Mouse (Mus musculus) hindbrain, embryonic 14.5 days (tissue): ENCODE data around the gene Shisa9. TPM values are rescaled to one million over a fixed set of nuclear protein-coding genes. Genes with fewer than 3 reads are reported as not detected.
A peak's percentile ranks its signal among the peaks of the same experiment; 100 is the strongest.

Experiments used
- ATAC-seq: fragments of 200-750 bp; cut with Nextera tagmentation; 2 replicates; pipeline ENCODE4 v1.8.0; 2017; ENCODE audit warnings: moderate number of reproducible peaks, mild to moderate bottlenecking, moderate TSS enrichment, moderate library complexity; ENCODE audit not compliant: low FRiP score
- DNase-seq: peaks from one replicate; pipeline ENCODE4 v3.0.0-alpha.2; 2015; ENCODE audit warnings: low spot score
- H3K27ac ChIP-seq: fragments of 300-500 bp; sonication (generic); 2 replicates; pipeline ENCODE4 v1.5.1; 2014; ENCODE audit warnings: mild to moderate bottlenecking, moderate library complexity
- H3K27me3 ChIP-seq: fragments of 300-500 bp; sonication (generic); 2 replicates; pipeline ENCODE4 v1.6.1; 2014; ENCODE audit warnings: mild to moderate bottlenecking, low read length, mixed read lengths; ENCODE audit not compliant: control insufficient read depth, insufficient read depth
- H3K36me3 ChIP-seq: fragments of 300-500 bp; sonication (generic); replicated peaks from 2 replicates; pipeline ENCODE4 v1.6.1; 2014; ENCODE audit not compliant: control insufficient read depth, insufficient read depth
- H3K4me1 ChIP-seq: fragments of 300-500 bp; sonication (generic); replicated peaks from 2 replicates; pipeline ENCODE4 v1.6.1; 2014; ENCODE audit warnings: antibody characterized with exemption, low read length, mixed read lengths; ENCODE audit not compliant: control insufficient read depth, insufficient read depth
- H3K4me2 ChIP-seq: fragments of 300-500 bp; sonication (generic); replicated peaks from 2 replicates; pipeline ENCODE4 v1.6.1; 2014; ENCODE audit warnings: mild to moderate bottlenecking, moderate library complexity
- H3K4me3 ChIP-seq: fragments of 300-500 bp; sonication (generic); replicated peaks from 2 replicates; pipeline ENCODE4 v1.5.1; 2014; ENCODE audit warnings: mild to moderate bottlenecking, low read length
- H3K9ac ChIP-seq: fragments of 300-500 bp; sonication (generic); 2 replicates; pipeline ENCODE4 v1.6.1; 2014
- H3K9me3 ChIP-seq: fragments of 300-500 bp; sonication (generic); 2 replicates; pipeline ENCODE4 v1.6.1; 2016; ENCODE audit warnings: low read length; ENCODE audit not compliant: control insufficient read depth
- whole genome bisulfite sequencing: fragments of 180-500 bp; shearing (Covaris S2); extraction: QIAGEN DNeasy Blood & Tissue Kit; methylation state at CpG from one replicate; pipeline ENCODE4 v1.1.7; 2014; 5-methylcytosine and 5-hydroxymethylcytosine counted together
- polyA plus RNA-seq: library from polyadenylated mRNA; unstranded; fragments of >200 nt; fragmentation: Nextera tagmentation; extraction: Ambion mirVana; gene quantifications from 2 replicates; pipeline ENCODE4 v1.2.1, GENCODE M21; 2014

The Shisa9 gene
- polyA plus RNA-seq, 1 experiment from 2014 or later = 15.7 TPM

GRCm38 (mm10) chr16:11983106-11983615 lies 752 bp upstream of the Shisa9 start:
- Histone ChIP-seq H3K27ac (no peak overlapping the region), H3K4me2 (peak overlapping the region; percentile 94), H3K4me1 (peaks cover 22% of the 10 kb centered on the region), H3K36me3 (no peaks in the 10 kb centered on the region), H3K27me3 (peaks cover 52% of the 10 kb centered on the region), H3K9ac (peak overlapping the region; percentile 69), H3K4me3 (peak overlapping the region; percentile 65), H3K9me3 (no peaks in the 10 kb centered on the region)
- DNase-seq (no peak), ATAC-seq (peak; percentile 38)
- under 1% methylated on average over 25 of the region's 25 CpGs for WGBS

GRCm38 (mm10) chr16:11984271-11984791 lies 418 bp downstream of the Shisa9 start:
- WGBS = under 1% methylated on average over 67 of the region's 76 CpGs

DNA sequence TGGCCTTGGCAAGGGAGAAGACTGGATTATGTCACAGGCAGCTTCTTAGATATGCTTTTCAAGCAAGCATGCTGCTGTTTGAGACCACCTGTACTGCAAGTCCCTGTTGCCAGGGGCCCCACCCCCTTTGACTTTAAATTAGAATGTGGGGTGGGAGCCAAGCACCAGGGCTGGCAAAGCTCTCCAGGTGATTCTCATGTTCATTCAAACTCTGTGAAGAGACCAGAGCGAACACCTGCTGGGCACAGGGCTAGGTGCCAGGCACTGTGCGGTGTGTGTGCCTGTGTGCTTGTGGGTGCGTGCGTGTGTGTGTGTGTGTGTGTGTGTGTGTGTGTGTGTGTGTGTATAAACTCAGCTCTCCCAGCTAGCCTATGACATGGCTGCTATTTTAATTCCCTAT lies 3.1 kb downstream of the Shisa9 start:
- H3K27ac ChIP-seq = no peak overlapping the region
- WGBS = 80% methylated on average over 4 of the region's 4 CpGs
- H3K9me3 ChIP-seq = no peaks in the 10 kb centered on the region
- peak overlapping the region; percentile 94 for H3K4me2 ChIP-seq
- H3K27me3 ChIP-seq = peaks cover 42% of the 10 kb centered on the region
- peak overlapping the region; percentile 65; the same call in 1 of the 2 replicates for H3K4me3 ChIP-seq
- no peaks in the 10 kb centered on the region for H3K36me3 ChIP-seq
- H3K4me1 ChIP-seq = peaks cover 27% of the 10 kb centered on the region
- H3K9ac ChIP-seq = no peak overlapping the region
- DNase-seq (no peak), ATAC-seq (no peak)

More at GRCm38 (mm10) chr16:11984271-11984791, 418 bp downstream of the Shisa9 start:
- ATAC-seq (peak; percentile 78), DNase-seq (peak; percentile 59)
- Histone ChIP-seq H3K27ac (peak overlapping the region; percentile 49), H3K9ac (peak overlapping the region; percentile 69), H3K4me1 (peaks cover 22% of the 10 kb centered on the region), H3K36me3 (no peaks in the 10 kb centered on the region), H3K9me3 (no peaks in the 10 kb centered on the region), H3K4me3 (peak overlapping the region; percentile 65), H3K4me2 (peak overlapping the region; percentile 94), H3K27me3 (peaks cover 52% of the 10 kb centered on the region)

DNA sequence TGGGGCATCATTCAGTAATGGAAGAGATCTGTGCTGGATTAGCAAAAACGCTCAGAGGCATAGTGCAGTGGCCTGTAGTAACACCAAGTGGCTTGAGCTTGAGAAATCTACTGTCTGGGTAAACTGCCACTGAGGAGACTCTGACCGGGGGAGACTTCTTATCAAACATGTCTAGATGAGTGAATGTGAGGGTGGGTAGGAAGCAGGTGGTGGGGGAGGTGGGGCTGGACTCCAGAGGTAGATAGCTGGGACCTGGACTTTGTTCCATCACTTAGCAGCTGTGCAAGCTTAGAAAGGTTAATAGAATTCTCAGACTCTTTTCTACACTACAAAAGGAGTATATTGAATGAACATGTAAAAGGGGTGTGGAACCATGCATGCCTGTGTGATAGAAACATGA lies 21.3 kb downstream of the Shisa9 start:
- ATAC-seq = no peak
- WGBS = 90% methylated on average over 2 of the region's 2 CpGs
- Histone ChIP-seq H3K9me3 (no peaks in the 10 kb centered on the region), H3K36me3 (no peaks in the 10 kb centered on the region), H3K9ac (no peak overlapping the region), H3K27me3 (no peaks in the 10 kb centered on the region), H3K4me1 (no peaks in the 10 kb centered on the region), H3K4me3 (no peak overlapping the region), H3K4me2 (no peak overlapping the region), H3K27ac (no peak overlapping the region)
- no peak for DNase-seq

DNA sequence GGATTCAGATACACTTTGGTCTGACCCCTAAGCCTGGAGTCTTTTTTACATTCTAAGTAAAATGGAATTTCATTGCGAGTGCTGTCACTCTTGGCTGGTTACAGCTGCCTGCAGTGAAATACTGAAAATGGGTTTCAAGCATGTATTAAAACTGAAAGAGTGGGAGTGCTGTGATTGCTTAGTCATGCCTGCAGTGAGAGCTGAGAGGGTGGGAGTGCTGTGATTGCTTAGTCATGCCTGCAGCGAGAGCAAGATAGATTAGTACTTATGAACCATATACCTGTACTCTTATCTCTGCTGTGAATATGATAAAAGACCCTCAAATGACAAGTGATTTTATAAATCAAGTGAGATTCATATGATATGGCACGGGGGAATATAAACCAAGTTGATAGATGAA lies 26.2 kb downstream of the Shisa9 start:
- ATAC-seq (no peak), DNase-seq (no peak)
- WGBS = 82% methylated on average over 3 of the region's 3 CpGs
- no peaks in the 10 kb centered on the region for H3K9me3 ChIP-seq
- H3K27me3 ChIP-seq = no peaks in the 10 kb centered on the region
- no peaks in the 10 kb centered on the region for H3K4me1 ChIP-seq
- H3K4me2 ChIP-seq = no peak overlapping the region
- no peak overlapping the region for H3K4me3 ChIP-seq
- no peaks in the 10 kb centered on the region for H3K36me3 ChIP-seq
- no peak overlapping the region for H3K9ac ChIP-seq
- H3K27ac ChIP-seq = no peak overlapping the region

- no peak for ATAC-seq
Measured at GRCm38 (mm10) chr16:12012747-12013146, 28.8 kb downstream of the Shisa9 start.

GRCm38 (mm10) chr16:12014523-12014922 lies 30.6 kb downstream of the Shisa9 start:
- no peak overlapping the region for H3K27ac ChIP-seq
- no peak overlapping the region for H3K9ac ChIP-seq
- no peak overlapping the region for H3K4me2 ChIP-seq
- H3K9me3 ChIP-seq = no peaks in the 10 kb centered on the region
- H3K27me3 ChIP-seq = no peaks in the 10 kb centered on the region
- DNase-seq (no peak), ATAC-seq (no peak)
- no peaks in the 10 kb centered on the region for H3K4me1 ChIP-seq
- no peaks in the 10 kb centered on the region for H3K36me3 ChIP-seq
- H3K4me3 ChIP-seq = no peak overlapping the region
- 65% methylated on average over 4 of the region's 4 CpGs for WGBS

More at GRCm38 (mm10) chr16:12012747-12013146, 28.8 kb downstream of the Shisa9 start:
- WGBS = 89% methylated on average over 2 of the region's 2 CpGs
- Histone ChIP-seq H3K4me2 (no peak overlapping the region), H3K27me3 (no peaks in the 10 kb centered on the region), H3K9me3 (no peaks in the 10 kb centered on the region), H3K4me3 (no peak overlapping the region), H3K36me3 (no peaks in the 10 kb centered on the region), H3K9ac (no peak overlapping the region), H3K27ac (no peak overlapping the region), H3K4me1 (no peaks in the 10 kb centered on the region)
- DNase-seq = no peak

DNA sequence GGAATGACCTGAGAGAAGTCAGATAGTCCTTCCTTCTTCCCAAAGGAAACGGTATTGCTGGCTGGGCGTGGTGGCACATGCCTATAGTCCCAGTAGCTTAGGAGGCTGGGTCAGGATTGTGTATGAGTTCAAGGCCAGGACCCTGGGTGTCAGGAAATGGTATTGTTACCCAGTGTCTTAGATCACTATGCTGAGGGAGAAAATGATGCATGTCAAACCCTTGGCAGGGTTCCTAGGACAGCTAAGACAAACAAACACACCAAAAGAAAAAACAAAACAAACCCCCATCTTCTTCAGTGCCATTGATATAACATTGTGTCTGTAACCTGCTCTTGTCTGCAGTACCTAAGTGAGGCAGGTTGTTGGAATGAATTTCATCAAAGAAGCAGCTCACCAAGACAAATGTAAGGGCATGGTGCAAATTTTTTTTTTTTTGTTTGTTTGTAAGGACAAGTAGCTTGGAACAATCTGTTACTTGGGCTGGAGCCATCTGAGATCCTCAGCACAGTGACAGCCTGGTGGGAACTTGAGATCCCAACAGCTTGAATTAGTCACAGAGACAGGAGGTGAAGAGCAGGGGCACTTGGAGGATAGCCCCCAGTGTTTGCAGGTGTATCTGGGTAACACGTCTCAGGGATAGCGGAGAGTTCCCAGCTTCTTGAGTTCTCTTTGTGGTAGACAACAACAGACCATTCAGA lies 34.2 kb downstream of the Shisa9 start:
- H3K27ac ChIP-seq = no peak overlapping the region
- ATAC-seq (no peak), DNase-seq (no peak)
- H3K4me1 ChIP-seq = no peaks in the 10 kb centered on the region
- H3K9ac ChIP-seq = no peak overlapping the region
- no peak overlapping the region for H3K4me2 ChIP-seq
- no peaks in the 10 kb centered on the region for H3K9me3 ChIP-seq
- H3K27me3 ChIP-seq = no peaks in the 10 kb centered on the region
- 86% methylated on average over 4 of the region's 4 CpGs for WGBS
- no peaks in the 10 kb centered on the region for H3K36me3 ChIP-seq
- no peak overlapping the region for H3K4me3 ChIP-seq

- DNase-seq (no peak), ATAC-seq (no peak)
- no peaks in the 10 kb centered on the region for H3K9me3 ChIP-seq
- no peaks in the 10 kb centered on the region for H3K36me3 ChIP-seq
- H3K4me2 ChIP-seq = no peak overlapping the region
- H3K4me1 ChIP-seq = no peaks in the 10 kb centered on the region
- no peak overlapping the region for H3K4me3 ChIP-seq
- H3K27ac ChIP-seq = no peak overlapping the region
- H3K27me3 ChIP-seq = no peaks in the 10 kb centered on the region
- 83% methylated on average over 1 of the region's 1 CpGs for WGBS
- no peak overlapping the region for H3K9ac ChIP-seq
Measured at GRCm38 (mm10) chr16:12020103-12020755, 36.3 kb downstream of the Shisa9 start.
